Mouse (Mus musculus): ENCODE measurements around the gene 4931406P16Rik. TPM values are rescaled to one million over a fixed set of nuclear protein-coding genes. Genes with fewer than 3 reads are reported as not detected.

Gene 4931406P16Rik
- polyA plus RNA-seq, 1 experiment from 2014 or later, result 16.3 TPM

DNA sequence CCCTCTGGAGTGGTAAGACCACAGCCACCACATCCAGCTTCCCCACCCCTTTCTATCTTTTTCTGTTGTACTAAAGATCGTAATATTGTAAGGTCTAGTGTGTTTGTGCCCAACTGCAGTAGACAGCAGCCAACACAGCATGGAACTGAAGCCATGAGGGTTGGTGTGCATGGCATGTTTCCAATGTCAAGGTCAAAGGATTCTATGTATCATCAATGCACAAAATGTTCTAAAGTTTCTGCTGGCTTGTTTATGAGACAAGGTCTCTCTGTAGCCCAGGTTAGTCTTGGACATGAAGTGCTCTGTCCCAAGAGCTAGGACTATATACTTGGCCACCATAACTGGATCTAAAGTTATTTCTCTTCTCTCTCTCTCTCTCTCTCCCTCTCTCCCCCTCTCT, 11.5 kb upstream of the 4931406P16Rik start:
- 100% methylated on average over 1 of the region's 1 CpGs for WGBS (ENCODE audit: missing documents)
- Histone ChIP-seq H3K36me3 (ENCODE audit: inconsistent target) (no peaks in the 10 kb centered on the region), H3K4me3 (ENCODE audit: inconsistent target) (no peak overlapping the region), H3K27ac (no peak overlapping the region), H3K79me2 (ENCODE audit: inconsistent target) (no peaks in the 10 kb centered on the region)

GRCm38 (mm10) chr7:34324005-34324404, 10.7 kb upstream of the 4931406P16Rik start:
- Histone ChIP-seq H3K4me3 (ENCODE audit: inconsistent target) (no peak overlapping the region), H3K27ac (no peak overlapping the region), H3K79me2 (ENCODE audit: inconsistent target) (no peaks in the 10 kb centered on the region), H3K36me3 (ENCODE audit: inconsistent target) (no peaks in the 10 kb centered on the region)
- WGBS (ENCODE audit: missing documents), result 95% methylated on average over 2 of the region's 2 CpGs

- H3K27ac ChIP-seq, result no peak overlapping the region
- WGBS (ENCODE audit: missing documents), result 94% methylated on average over 8 of the region's 8 CpGs
- H3K4me3 ChIP-seq (ENCODE audit: inconsistent target), result no peak overlapping the region
- no peaks in the 10 kb centered on the region for H3K36me3 ChIP-seq (ENCODE audit: inconsistent target)
- no peaks in the 10 kb centered on the region for H3K79me2 ChIP-seq (ENCODE audit: inconsistent target)
These were observed 10.0 kb upstream of the 4931406P16Rik start for GRCm38 (mm10) chr7:34323351-34323750.

GRCm38 (mm10) chr7:34321958-34322357, 8.6 kb upstream of the 4931406P16Rik start:
- WGBS (ENCODE audit: missing documents), result 96% methylated on average over 4 of the region's 4 CpGs
- Histone ChIP-seq H3K4me3 (ENCODE audit: inconsistent target) (no peak overlapping the region), H3K36me3 (ENCODE audit: inconsistent target) (no peaks in the 10 kb centered on the region), H3K79me2 (ENCODE audit: inconsistent target) (no peaks in the 10 kb centered on the region), H3K27ac (no peak overlapping the region)

DNA sequence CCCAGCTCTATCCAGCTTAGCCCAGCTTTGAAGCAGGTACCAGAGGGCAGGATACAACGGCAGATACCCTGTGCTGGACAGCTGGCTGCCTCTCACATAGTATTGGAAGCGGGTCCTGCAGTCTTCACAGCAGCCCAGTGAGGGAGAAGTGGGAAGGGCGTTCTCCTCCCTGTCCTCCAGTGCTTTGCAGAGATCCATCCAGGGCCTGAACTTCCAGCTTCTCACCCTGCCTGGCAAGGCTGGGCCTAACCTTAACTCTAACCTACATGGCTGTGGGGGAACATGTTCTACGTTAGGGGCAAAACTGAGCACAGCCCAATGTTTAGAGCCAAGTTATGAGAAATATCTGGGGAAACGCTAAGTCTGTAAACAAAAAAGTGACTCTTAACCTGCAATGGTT, 7.8 kb upstream of the 4931406P16Rik start:
- H3K36me3 ChIP-seq (ENCODE audit: inconsistent target), result no peaks in the 10 kb centered on the region
- 93% methylated on average over 5 of the region's 5 CpGs for WGBS (ENCODE audit: missing documents)
- H3K79me2 ChIP-seq (ENCODE audit: inconsistent target), result no peaks in the 10 kb centered on the region
- no peak overlapping the region for H3K4me3 ChIP-seq (ENCODE audit: inconsistent target)
- no peak overlapping the region for H3K27ac ChIP-seq

GRCm38 (mm10) chr7:34319957-34320356, 6.6 kb upstream of the 4931406P16Rik start:
- Histone ChIP-seq H3K4me3 (ENCODE audit: inconsistent target) (no peak overlapping the region), H3K79me2 (ENCODE audit: inconsistent target) (no peaks in the 10 kb centered on the region), H3K36me3 (ENCODE audit: inconsistent target) (no peaks in the 10 kb centered on the region), H3K27ac (no peak overlapping the region)
- 78% methylated on average over 3 of the region's 3 CpGs for WGBS (ENCODE audit: missing documents)

DNA sequence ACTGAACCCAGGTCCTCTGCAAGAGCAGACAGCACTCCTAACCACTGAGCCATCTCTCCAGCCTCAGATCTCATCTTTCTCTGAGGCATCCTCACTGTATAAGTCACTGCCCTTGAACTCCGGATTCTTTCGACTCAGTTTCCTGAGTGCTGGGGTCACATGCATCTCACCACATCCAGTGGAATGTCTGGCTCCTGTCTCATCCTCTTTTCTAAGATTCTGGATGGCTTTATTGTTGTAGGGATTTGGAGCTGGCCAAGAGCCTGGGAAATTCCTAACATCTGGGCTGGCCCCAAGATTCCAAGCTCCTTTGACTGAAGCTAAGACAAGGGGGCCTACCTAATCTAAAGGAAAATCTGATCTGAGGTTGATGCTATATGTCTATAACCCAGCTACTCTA, 5.8 kb upstream of the 4931406P16Rik start:
- Histone ChIP-seq H3K36me3 (ENCODE audit: inconsistent target) (no peaks in the 10 kb centered on the region), H3K27ac (no peak overlapping the region), H3K79me2 (ENCODE audit: inconsistent target) (no peaks in the 10 kb centered on the region), H3K4me3 (ENCODE audit: inconsistent target) (no peak overlapping the region)
- 97% methylated on average over 2 of the region's 2 CpGs for WGBS (ENCODE audit: missing documents)

DNA sequence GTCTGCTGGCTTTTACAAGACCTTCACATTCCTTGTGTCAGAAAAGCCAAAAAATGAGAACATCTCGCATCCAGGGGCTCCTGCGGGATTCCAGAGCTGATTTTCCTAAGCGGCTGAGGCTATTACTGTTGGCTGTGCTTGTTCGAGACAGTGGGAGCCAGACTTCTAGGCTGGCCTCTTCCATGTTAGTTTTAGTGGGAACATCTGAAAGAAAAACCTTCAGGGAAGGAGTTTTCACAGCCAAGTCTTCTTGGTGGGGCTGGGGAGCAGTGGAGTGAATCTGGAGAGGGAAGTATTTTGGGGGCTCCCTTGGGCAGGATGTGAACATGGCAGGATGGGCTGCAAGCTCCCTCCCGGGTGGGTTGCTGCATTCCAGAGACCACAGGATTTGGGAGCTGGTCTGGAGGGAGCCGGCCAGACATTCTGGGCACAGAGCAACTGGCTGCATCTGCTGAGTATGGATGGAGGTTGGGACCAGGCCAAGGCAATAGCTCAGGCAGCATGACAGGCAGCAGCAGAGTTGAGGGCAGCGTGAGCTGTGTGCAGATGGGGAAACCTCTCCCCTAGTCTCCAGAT, 4.6 kb upstream of the 4931406P16Rik start:
- WGBS (ENCODE audit: missing documents), result 87% methylated on average over 7 of the region's 7 CpGs
- Histone ChIP-seq H3K36me3 (ENCODE audit: inconsistent target) (no peaks in the 10 kb centered on the region), H3K4me3 (ENCODE audit: inconsistent target) (no peak overlapping the region), H3K27ac (no peak overlapping the region), H3K79me2 (ENCODE audit: inconsistent target) (no peaks in the 10 kb centered on the region)

DNA sequence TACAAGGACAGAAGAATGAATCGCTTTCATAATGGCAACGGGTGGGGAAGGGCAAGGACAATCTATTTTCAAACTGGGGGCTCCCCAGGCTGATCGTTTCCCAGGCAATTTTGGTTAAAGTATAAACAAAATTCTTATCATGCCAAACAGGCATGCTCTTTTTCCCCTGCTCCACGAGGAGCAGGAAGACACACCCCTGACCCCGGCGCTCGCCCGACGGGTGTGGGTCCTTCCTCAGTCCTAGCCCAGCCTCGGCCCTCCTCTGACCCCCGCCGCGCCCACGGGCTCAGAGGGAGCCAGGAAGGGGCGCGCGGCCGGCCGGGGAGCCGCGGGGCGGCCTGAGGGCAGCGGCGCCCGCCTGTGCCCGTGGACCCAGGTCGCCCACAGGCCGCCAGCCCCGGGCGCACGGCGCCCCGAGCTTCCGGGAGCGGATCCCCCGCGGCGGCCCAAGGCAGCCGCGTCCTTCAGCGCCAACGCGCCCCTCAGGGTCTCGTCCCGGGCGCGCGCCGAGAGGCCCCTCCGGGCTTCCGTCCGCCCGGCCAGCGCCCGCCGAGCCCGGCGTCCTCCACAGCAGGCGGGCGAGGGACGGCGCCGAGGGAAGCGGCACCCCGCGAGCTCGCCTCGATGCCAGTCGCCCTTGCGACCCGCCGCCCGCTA, 437 bp downstream of the 4931406P16Rik start:
- under 1% methylated on average over 73 of the region's 73 CpGs for WGBS (ENCODE audit: missing documents)
- peak overlapping the region; percentile 38 for H3K4me3 ChIP-seq (ENCODE audit: inconsistent target)
- no peak overlapping the region for H3K27ac ChIP-seq
- H3K79me2 ChIP-seq (ENCODE audit: inconsistent target), result peaks cover 49% of the 10 kb centered on the region
- H3K36me3 ChIP-seq (ENCODE audit: inconsistent target), result no peaks in the 10 kb centered on the region

GRCm38 (mm10) chr7:34309186-34309764, 4.1 kb downstream of the 4931406P16Rik start:
- no peak overlapping the region for H3K27ac ChIP-seq
- 93% methylated on average over 5 of the region's 5 CpGs for WGBS (ENCODE audit: missing documents)

DNA sequence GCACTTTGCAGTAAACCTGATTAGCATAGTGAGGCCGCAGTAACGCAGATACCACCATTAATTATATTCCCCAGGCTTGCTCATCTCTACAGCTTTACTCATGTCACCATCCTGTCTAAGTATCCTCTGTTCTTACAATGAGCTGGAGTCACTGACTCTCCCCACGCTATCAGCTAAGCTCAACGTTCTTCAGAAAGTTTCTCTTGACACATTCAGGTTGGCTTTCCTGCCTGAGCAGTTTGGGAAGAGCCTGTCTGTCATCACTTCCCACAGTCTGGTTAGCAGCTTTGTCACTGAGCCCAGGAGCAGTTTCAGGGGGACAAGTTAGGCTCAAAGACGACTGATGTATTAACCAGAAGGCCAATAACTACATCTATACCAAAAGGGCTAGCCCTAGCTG, 4.8 kb downstream of the 4931406P16Rik start:
- no peak overlapping the region for H3K4me3 ChIP-seq (ENCODE audit: inconsistent target)
- no peak overlapping the region for H3K27ac ChIP-seq
- H3K36me3 ChIP-seq (ENCODE audit: inconsistent target), result no peaks in the 10 kb centered on the region
- H3K79me2 ChIP-seq (ENCODE audit: inconsistent target), result peaks cover 92% of the 10 kb centered on the region
- 92% methylated on average over 4 of the region's 5 CpGs for WGBS (ENCODE audit: missing documents)

More at GRCm38 (mm10) chr7:34309186-34309764, 4.1 kb downstream of the 4931406P16Rik start:
- no peak overlapping the region for H3K4me3 ChIP-seq (ENCODE audit: inconsistent target)
- H3K79me2 ChIP-seq (ENCODE audit: inconsistent target), result peaks cover 85% of the 10 kb centered on the region
- no peaks in the 10 kb centered on the region for H3K36me3 ChIP-seq (ENCODE audit: inconsistent target)

GRCm38 (mm10) chr7:34305454-34305853, 7.9 kb downstream of the 4931406P16Rik start:
- Histone ChIP-seq H3K36me3 (ENCODE audit: inconsistent target) (no peaks in the 10 kb centered on the region), H3K79me2 (ENCODE audit: inconsistent target) (peaks cover 93% of the 10 kb centered on the region), H3K27ac (no peak overlapping the region), H3K4me3 (ENCODE audit: inconsistent target) (no peak overlapping the region)
- WGBS (ENCODE audit: missing documents), result 95% methylated on average over 4 of the region's 4 CpGs

DNA sequence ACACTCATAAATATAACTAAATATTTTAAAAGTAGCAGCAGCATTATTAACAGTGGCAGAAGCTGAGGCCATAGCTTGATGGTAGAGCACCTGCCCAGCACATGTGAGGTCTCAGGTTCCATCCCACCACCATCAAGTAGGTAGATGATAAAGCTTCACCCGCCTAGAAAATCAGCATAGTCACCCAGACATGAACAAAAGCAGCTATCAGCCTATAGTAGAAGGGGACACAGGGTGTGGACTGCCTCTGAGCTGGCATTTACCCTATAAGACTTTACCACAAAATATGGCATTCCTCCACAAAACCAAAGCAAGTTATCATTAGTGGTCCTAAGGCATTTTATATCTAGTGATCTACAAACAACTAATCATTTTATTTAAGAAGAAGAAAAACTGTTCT, 10.7 kb downstream of the 4931406P16Rik start:
- Histone ChIP-seq H3K79me2 (ENCODE audit: inconsistent target) (peaks cover 87% of the 10 kb centered on the region), H3K4me3 (ENCODE audit: inconsistent target) (no peak overlapping the region), H3K36me3 (ENCODE audit: inconsistent target) (no peaks in the 10 kb centered on the region), H3K27ac (peak overlapping the region; percentile 79)
- 100% methylated on average over 1 of the region's 1 CpGs for whole genome bisulfite sequencing (ENCODE audit: missing documents)

DNA sequence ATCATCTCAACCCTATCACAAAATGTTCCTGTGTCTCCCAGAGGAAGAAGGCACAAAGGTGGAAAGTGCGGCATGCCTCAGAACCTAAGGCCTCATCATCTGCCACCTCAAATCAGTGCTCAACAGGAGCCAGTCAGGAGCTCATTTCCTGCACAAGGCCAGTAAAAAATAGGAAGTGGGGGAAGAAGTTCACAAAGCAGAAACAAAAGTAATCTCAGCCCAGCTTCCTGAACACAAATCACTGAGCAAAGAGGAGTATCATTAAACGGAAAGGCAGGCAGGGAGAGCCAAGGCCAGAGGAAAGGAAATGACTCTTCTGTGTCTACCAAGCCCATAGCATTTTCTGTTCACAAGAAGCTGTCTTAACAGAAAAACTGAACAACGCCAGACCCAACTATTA, 11.4 kb downstream of the 4931406P16Rik start:
- H3K36me3 ChIP-seq (ENCODE audit: inconsistent target), result no peaks in the 10 kb centered on the region
- WGBS (ENCODE audit: missing documents), result 34% methylated on average over 3 of the region's 3 CpGs
- H3K27ac ChIP-seq, result peak overlapping the region; percentile 79
- peaks cover 86% of the 10 kb centered on the region for H3K79me2 ChIP-seq (ENCODE audit: inconsistent target)
- H3K4me3 ChIP-seq (ENCODE audit: inconsistent target), result no peak overlapping the region

DNA sequence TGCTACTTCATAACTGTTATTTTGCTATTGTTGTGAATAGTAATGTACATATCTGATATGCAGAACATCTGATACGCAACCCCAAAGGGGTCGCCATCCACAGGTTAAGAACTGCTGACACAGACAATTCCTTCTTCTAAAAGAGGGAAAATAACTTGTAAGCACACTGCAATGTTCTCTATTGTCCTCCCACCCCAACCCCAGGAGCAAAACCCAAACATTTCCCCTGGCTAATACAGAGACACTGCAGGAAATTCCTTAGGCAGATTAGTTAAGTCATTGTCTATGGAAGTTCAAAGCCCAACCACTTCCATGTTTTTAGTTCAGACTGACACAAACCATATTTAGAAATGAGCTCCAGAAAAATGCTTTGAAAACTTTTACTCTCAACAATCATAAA, 14.5 kb downstream of the 4931406P16Rik start:
- WGBS (ENCODE audit: missing documents), result 100% methylated on average over 2 of the region's 2 CpGs
- peaks cover 86% of the 10 kb centered on the region for H3K79me2 ChIP-seq (ENCODE audit: inconsistent target)
- H3K36me3 ChIP-seq (ENCODE audit: inconsistent target), result no peaks in the 10 kb centered on the region
- H3K27ac ChIP-seq, result no peak overlapping the region
- no peak overlapping the region for H3K4me3 ChIP-seq (ENCODE audit: inconsistent target)
